Mouse (Mus musculus): ENCODE measurements at regions not wholly inside any gene's neighbourhood (a gene's known extent, or its start where the extent isn't known, plus 50 kb on each side); places are given as distances from the start of the nearest gene placed in this dataset.

- no peaks in the 10 kb centered on the region for H3K9me3 ChIP-seq (replicated peaks; ENCODE audit: low read length)
- WGBS = 93% methylated on average over 3 of the region's 3 CpGs
- no peak for ATAC-seq (replicated peaks; ENCODE audit: low FRiP score, low read depth)
- TF ChIP-seq CTCF (IDR thresholded peaks at IDR 0.05; ENCODE audit: low read depth) = no peak
- H3K4me1 ChIP-seq (replicated peaks; ENCODE audit: insufficient read depth, low read length) = no peaks in the 10 kb centered on the region
- no peaks in the 10 kb centered on the region for H3K36me3 ChIP-seq (ENCODE audit: insufficient read depth, low read length)
- no peak overlapping the region for H3K4me3 ChIP-seq (replicated peaks; ENCODE audit: low read depth, low read length)
- H3K27me3 ChIP-seq (ENCODE audit: insufficient read depth, low read length) = no peaks in the 10 kb centered on the region
- H3K4me2 ChIP-seq (ENCODE audit: low read length) = no peak overlapping the region
- no peak for DNase-seq (ENCODE audit: low spot score)
- no peak overlapping the region for H3K27ac ChIP-seq
- H3K9ac ChIP-seq (ENCODE audit: low read depth, low read length) = no peak overlapping the region
These were observed 70.8 kb upstream of the Pja1 start for GRCm38 (mm10) chrX:99541916-99542315.

GRCm38 (mm10) chrX:99540087-99540576 is 69.1 kb upstream of the Pja1 start:
- DNase-seq (ENCODE audit: low spot score) (no peak), ATAC-seq (replicated peaks; ENCODE audit: low FRiP score, low read depth) (no peak; the same call in 1 of the 2 replicates)
- WGBS = 59% methylated on average over 6 of the region's 6 CpGs
- Histone ChIP-seq H3K36me3 (ENCODE audit: insufficient read depth, low read length) (no peaks in the 10 kb centered on the region), H3K9ac (ENCODE audit: low read depth, low read length) (no peak overlapping the region), H3K4me3 (replicated peaks; ENCODE audit: low read depth, low read length) (no peak overlapping the region), H3K4me2 (ENCODE audit: low read length) (no peak overlapping the region), H3K9me3 (replicated peaks; ENCODE audit: low read length) (no peaks in the 10 kb centered on the region), H3K4me1 (replicated peaks; ENCODE audit: insufficient read depth, low read length) (no peaks in the 10 kb centered on the region), H3K27ac (no peak overlapping the region), H3K27me3 (ENCODE audit: insufficient read depth, low read length) (no peaks in the 10 kb centered on the region)
- no peak for TF ChIP-seq CTCF (IDR thresholded peaks at IDR 0.05; ENCODE audit: low read depth)

- Histone ChIP-seq H3K27me3 (ENCODE audit: insufficient read depth, low read length) (no peaks in the 10 kb centered on the region), H3K4me2 (ENCODE audit: low read length) (no peak overlapping the region), H3K4me3 (replicated peaks; ENCODE audit: low read depth, low read length) (no peak overlapping the region), H3K9me3 (replicated peaks; ENCODE audit: low read length) (no peaks in the 10 kb centered on the region), H3K4me1 (replicated peaks; ENCODE audit: insufficient read depth, low read length) (no peaks in the 10 kb centered on the region), H3K9ac (ENCODE audit: low read depth, low read length) (no peak overlapping the region), H3K36me3 (ENCODE audit: insufficient read depth, low read length) (no peaks in the 10 kb centered on the region), H3K27ac (no peak overlapping the region)
- WGBS = 85% methylated on average over 4 of the region's 4 CpGs
- ATAC-seq (replicated peaks; ENCODE audit: low FRiP score, low read depth) = no peak
- no peak for TF ChIP-seq CTCF (IDR thresholded peaks at IDR 0.05; ENCODE audit: low read depth)
- DNase-seq (ENCODE audit: low spot score) = no peak
These were observed 68.6 kb upstream of the Pja1 start for GRCm38 (mm10) chrX:99539684-99540083.

DNA sequence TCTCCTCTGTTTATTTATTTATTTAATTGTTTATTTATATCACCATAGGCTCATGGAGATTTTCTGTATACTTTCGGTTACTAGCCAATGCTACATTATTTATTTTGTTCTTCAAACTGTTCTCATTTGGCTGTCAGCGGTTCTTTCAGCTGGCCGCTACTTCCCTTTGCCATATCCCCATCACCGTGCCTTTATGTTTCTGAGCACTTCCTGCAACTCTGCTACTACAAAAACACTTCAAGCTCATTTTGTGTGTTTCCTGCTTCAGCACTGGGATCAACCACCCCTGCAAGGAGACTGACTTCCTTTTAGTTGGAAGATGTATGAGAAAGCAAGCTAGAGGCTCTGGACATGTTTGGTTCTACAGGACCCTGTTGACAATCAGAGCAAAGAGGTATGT is 66.7 kb upstream of the Pja1 start:
- no peaks in the 10 kb centered on the region for H3K27me3 ChIP-seq (ENCODE audit: insufficient read depth, low read length)
- no peak overlapping the region for H3K27ac ChIP-seq
- 75% methylated on average over 4 of the region's 4 CpGs for WGBS
- ATAC-seq (replicated peaks; ENCODE audit: low FRiP score, low read depth) (no peak), DNase-seq (ENCODE audit: low spot score) (no peak)
- no peak overlapping the region for H3K9ac ChIP-seq (ENCODE audit: low read depth, low read length)
- H3K4me1 ChIP-seq (replicated peaks; ENCODE audit: insufficient read depth, low read length) = no peaks in the 10 kb centered on the region
- H3K4me3 ChIP-seq (replicated peaks; ENCODE audit: low read depth, low read length) = no peak overlapping the region
- H3K4me2 ChIP-seq (ENCODE audit: low read length) = no peak overlapping the region
- H3K36me3 ChIP-seq (ENCODE audit: insufficient read depth, low read length) = no peaks in the 10 kb centered on the region
- no peak for TF ChIP-seq CTCF (IDR thresholded peaks at IDR 0.05; ENCODE audit: low read depth)
- no peaks in the 10 kb centered on the region for H3K9me3 ChIP-seq (replicated peaks; ENCODE audit: low read length)

DNA sequence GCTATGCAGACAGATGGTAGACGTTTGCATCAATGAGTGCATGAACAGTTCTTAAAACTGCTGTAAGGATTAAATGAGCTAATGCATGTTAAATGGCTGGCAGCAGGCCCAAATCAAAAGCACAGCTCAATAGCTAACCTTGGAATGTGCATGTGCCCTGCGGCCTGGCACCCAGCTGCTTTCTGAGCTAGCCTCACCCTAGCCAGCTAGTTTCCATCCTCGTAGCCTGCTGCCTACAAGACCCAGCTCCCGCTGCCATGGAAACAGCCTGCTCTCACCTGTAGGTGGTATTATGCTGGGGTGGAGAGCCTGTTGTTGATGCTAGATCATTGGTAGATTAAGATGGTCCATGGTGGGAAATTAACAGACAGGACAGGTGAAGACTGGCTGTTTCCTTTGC is 63.8 kb upstream of the Pja1 start:
- no peaks in the 10 kb centered on the region for H3K9me3 ChIP-seq (replicated peaks; ENCODE audit: low read length)
- no peak for ATAC-seq (replicated peaks; ENCODE audit: low FRiP score, low read depth)
- H3K4me3 ChIP-seq (replicated peaks; ENCODE audit: low read depth, low read length) = no peak overlapping the region
- no peak overlapping the region for H3K9ac ChIP-seq (ENCODE audit: low read depth, low read length)
- no peaks in the 10 kb centered on the region for H3K27me3 ChIP-seq (ENCODE audit: insufficient read depth, low read length)
- H3K27ac ChIP-seq = no peak overlapping the region
- no peak for DNase-seq (ENCODE audit: low spot score)
- H3K4me1 ChIP-seq (replicated peaks; ENCODE audit: insufficient read depth, low read length) = no peaks in the 10 kb centered on the region
- no peak for TF ChIP-seq CTCF (IDR thresholded peaks at IDR 0.05; ENCODE audit: low read depth)
- 83% methylated on average over 4 of the region's 4 CpGs for WGBS
- no peaks in the 10 kb centered on the region for H3K36me3 ChIP-seq (ENCODE audit: insufficient read depth, low read length)
- no peak overlapping the region for H3K4me2 ChIP-seq (ENCODE audit: low read length)

- no peak overlapping the region for H3K4me2 ChIP-seq (ENCODE audit: low read length)
- H3K4me1 ChIP-seq (replicated peaks; ENCODE audit: insufficient read depth, low read length) = no peaks in the 10 kb centered on the region
- 47% methylated on average over 3 of the region's 3 CpGs for WGBS
- no peak overlapping the region for H3K4me3 ChIP-seq (replicated peaks; ENCODE audit: low read depth, low read length)
- no peaks in the 10 kb centered on the region for H3K27me3 ChIP-seq (ENCODE audit: insufficient read depth, low read length)
- ATAC-seq (replicated peaks; ENCODE audit: low FRiP score, low read depth) (no peak), DNase-seq (ENCODE audit: low spot score) (no peak)
- no peak for TF ChIP-seq CTCF (IDR thresholded peaks at IDR 0.05; ENCODE audit: low read depth)
- H3K9ac ChIP-seq (ENCODE audit: low read depth, low read length) = no peak overlapping the region
- H3K36me3 ChIP-seq (ENCODE audit: insufficient read depth, low read length) = no peaks in the 10 kb centered on the region
- no peak overlapping the region for H3K27ac ChIP-seq
- no peaks in the 10 kb centered on the region for H3K9me3 ChIP-seq (replicated peaks; ENCODE audit: low read length)
These were observed 60.1 kb upstream of the Pja1 start for GRCm38 (mm10) chrX:99531154-99531553.

GRCm38 (mm10) chrX:99530511-99530910 is 59.4 kb upstream of the Pja1 start:
- ATAC-seq (replicated peaks; ENCODE audit: low FRiP score, low read depth) = no peak
- Histone ChIP-seq H3K4me1 (replicated peaks; ENCODE audit: insufficient read depth, low read length) (no peaks in the 10 kb centered on the region), H3K9me3 (replicated peaks; ENCODE audit: low read length) (no peaks in the 10 kb centered on the region), H3K4me3 (replicated peaks; ENCODE audit: low read depth, low read length) (no peak overlapping the region), H3K36me3 (ENCODE audit: insufficient read depth, low read length) (no peaks in the 10 kb centered on the region), H3K27ac (no peak overlapping the region), H3K27me3 (ENCODE audit: insufficient read depth, low read length) (no peaks in the 10 kb centered on the region), H3K9ac (ENCODE audit: low read depth, low read length) (no peak overlapping the region), H3K4me2 (ENCODE audit: low read length) (no peak overlapping the region)
- no peak for TF ChIP-seq CTCF (IDR thresholded peaks at IDR 0.05; ENCODE audit: low read depth)
- DNase-seq (ENCODE audit: low spot score) = no peak
- WGBS = 64% methylated on average over 7 of the region's 7 CpGs

Data from kidney, postnatal 0 days (tissue).